Mouse (Mus musculus) bone marrow, adult 2 months (tissue): ENCODE data around the gene Nlrc4.

Experiments used
- CTCF ChIP-seq: fragments of 200-500 bp; IDR thresholded peaks from 2 replicates; pipeline ENCODE4 v1.5.1; 2011; ENCODE audit warnings: low read length, control low read depth; ENCODE audit not compliant: control insufficient read depth, insufficient read depth
- POLR2A ChIP-seq: fragments of 200-500 bp; IDR thresholded peaks from 2 replicates; pipeline ENCODE4 v1.6.1; 2011; ENCODE audit warnings: low read depth, mild to moderate bottlenecking, control low read depth, low read length, borderline replicate concordance; ENCODE audit not compliant: control insufficient read depth

DNA sequence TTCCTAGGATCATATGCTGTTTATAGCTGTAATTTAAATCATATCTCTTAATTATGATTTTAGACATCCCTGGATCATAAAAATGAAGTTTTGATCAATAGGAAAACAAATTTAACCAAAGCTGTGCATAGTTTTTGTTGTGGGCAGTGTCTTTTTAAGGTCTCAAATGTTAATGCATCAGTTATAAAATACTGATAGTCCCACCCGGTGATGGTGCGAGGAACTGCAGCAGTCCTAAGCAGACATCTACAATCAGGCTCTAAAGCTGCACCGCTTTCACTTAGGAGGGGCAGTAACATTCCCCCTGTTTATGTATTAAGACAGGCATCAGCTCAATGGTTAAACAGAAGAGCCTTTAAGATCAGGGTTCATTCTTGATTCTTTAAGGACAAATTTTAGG lies 69.1 kb downstream of the Nlrc4 start:
- TF ChIP-seq POLR2A: no peak
- no peak for TF ChIP-seq CTCF
